Mouse (Mus musculus): ENCODE results near the gene Apol7e. TPM values are rescaled to one million over a fixed set of nuclear protein-coding genes. Genes with fewer than 3 reads are reported as not detected.

The Apol7e gene
- polyA plus RNA-seq, 1 experiment from 2014 or later = not detected

DNA sequence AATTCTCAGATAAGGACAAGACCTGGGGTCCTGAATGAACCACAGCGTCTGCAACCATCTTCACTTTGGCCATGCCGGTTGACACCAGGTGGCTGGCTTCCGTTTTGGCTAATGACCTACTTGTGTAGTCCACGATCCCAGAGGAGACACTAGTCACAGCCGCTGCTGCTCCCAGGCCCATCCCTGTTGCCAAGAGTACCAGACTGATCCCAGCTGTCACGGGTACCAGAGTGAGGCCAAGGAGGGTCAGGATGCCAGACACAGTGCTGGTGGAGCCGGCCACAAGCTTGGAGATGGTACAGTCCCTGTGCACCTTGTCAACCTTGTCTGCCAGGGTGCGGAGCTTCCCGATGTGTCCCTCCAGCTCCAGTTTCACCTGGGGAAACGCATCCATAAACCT lies 51.1 kb downstream of the Apol7e start:
- no peaks in the 10 kb centered on the region for H3K36me3 ChIP-seq (ENCODE audit: control insufficient read depth, insufficient read depth, low read length)
- no peak for ATAC-seq (ENCODE audit: low FRiP score)
- DNase-seq (ENCODE audit: low spot score, missing footprints) = peak; percentile 23
- no peak overlapping the region for H3K27ac ChIP-seq (ENCODE audit: low read depth, low read length)
- no peak overlapping the region for H3K4me3 ChIP-seq (ENCODE audit: low read depth, low read length)
- no peak overlapping the region for H3K4me2 ChIP-seq
- H3K4me1 ChIP-seq (ENCODE audit: control insufficient read depth, insufficient read depth, low read length) = no peaks in the 10 kb centered on the region
- no peaks in the 10 kb centered on the region for H3K27me3 ChIP-seq (ENCODE audit: control insufficient read depth, insufficient read depth, low read length)
- H3K9me3 ChIP-seq (ENCODE audit: control insufficient read depth, low read length) = no peaks in the 10 kb centered on the region
- 91% methylated on average over 10 of the region's 10 CpGs for WGBS
- no peak overlapping the region for H3K9ac ChIP-seq (ENCODE audit: low read length)

DNA sequence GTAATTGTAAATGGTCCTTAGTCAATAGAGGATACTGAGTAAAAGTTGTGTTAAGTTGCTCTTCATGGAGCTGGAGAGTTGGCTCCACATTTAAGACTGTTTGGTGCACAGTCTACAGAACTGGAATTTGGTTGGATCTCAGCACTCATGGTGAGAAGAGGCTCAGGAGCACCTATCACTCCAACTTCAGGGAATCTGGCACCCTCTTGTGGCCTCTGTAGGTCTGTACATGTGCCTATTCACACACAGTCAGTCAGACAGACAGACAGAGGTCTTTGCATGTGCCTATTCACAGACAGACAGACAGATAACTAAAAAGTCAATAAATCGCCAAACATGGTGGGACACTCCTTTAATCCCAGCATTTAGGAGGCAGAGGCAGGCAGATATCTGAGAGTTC lies 51.8 kb downstream of the Apol7e start:
- no peak overlapping the region for H3K4me3 ChIP-seq (ENCODE audit: low read depth, low read length)
- H3K36me3 ChIP-seq (ENCODE audit: control insufficient read depth, insufficient read depth, low read length) = no peaks in the 10 kb centered on the region
- no peak for ATAC-seq (ENCODE audit: low FRiP score)
- no peaks in the 10 kb centered on the region for H3K27me3 ChIP-seq (ENCODE audit: control insufficient read depth, insufficient read depth, low read length)
- no peak overlapping the region for H3K27ac ChIP-seq (ENCODE audit: low read depth, low read length)
- no peaks in the 10 kb centered on the region for H3K4me1 ChIP-seq (ENCODE audit: control insufficient read depth, insufficient read depth, low read length)
- H3K9ac ChIP-seq (ENCODE audit: low read length) = no peak overlapping the region
- no peak overlapping the region for H3K4me2 ChIP-seq
- H3K9me3 ChIP-seq (ENCODE audit: control insufficient read depth, low read length) = no peaks in the 10 kb centered on the region
- peak; percentile 72 for DNase-seq (ENCODE audit: low spot score, missing footprints)
- WGBS = 28% methylated on average over 1 of the region's 1 CpGs

DNA sequence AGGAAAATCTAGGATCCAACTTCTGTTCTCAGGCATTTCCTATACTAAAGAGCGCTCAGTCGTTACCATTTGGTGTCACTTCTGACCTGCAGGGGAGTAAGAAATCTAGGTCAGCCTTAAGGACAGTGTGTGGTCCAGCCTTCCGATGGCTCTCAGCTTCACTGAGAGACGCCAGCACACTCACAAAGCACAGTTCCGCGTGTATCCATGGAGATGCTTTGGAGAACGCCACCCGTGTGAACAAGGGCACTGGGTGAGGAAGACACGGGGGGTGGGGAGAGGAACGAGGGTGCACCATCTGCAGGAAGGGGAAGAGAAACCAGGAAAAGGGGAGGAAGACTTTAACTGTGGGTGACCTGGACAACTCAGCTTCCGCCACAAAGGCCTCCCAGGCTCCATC lies 53.8 kb downstream of the Apol7e start:
- Histone ChIP-seq H3K4me3 (ENCODE audit: low read depth, low read length) (no peak overlapping the region), H3K36me3 (ENCODE audit: control insufficient read depth, insufficient read depth, low read length) (no peaks in the 10 kb centered on the region), H3K27me3 (ENCODE audit: control insufficient read depth, insufficient read depth, low read length) (no peaks in the 10 kb centered on the region), H3K4me1 (ENCODE audit: control insufficient read depth, insufficient read depth, low read length) (no peaks in the 10 kb centered on the region), H3K27ac (ENCODE audit: low read depth, low read length) (no peak overlapping the region), H3K4me2 (no peak overlapping the region), H3K9me3 (ENCODE audit: control insufficient read depth, low read length) (no peaks in the 10 kb centered on the region), H3K9ac (ENCODE audit: low read length) (no peak overlapping the region)
- DNase-seq (ENCODE audit: low spot score, missing footprints) (peak; percentile 78), ATAC-seq (ENCODE audit: low FRiP score) (no peak)
- WGBS = 64% methylated on average over 11 of the region's 11 CpGs

DNA sequence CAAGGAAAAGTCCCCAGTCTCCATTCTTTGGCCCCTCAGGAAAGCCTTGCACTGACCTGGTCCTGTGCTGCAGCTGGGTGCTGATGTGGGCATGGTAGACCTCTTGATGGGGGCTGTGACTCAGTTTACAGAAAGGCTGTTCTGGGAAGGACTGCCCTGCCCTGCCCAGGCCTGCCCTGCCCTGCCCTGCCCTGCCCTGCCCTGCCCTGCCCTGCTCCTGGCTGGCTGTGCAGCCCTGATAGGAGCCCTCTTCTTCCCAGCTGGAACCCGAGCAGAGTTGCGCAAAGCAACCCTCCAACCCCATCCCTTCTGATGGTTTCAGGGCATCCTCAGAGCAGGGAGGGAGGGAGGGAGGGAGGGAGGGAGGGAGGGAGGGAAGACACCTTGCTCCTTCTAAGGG lies 56.5 kb downstream of the Apol7e start:
- H3K36me3 ChIP-seq (ENCODE audit: control insufficient read depth, insufficient read depth, low read length) = no peaks in the 10 kb centered on the region
- H3K4me1 ChIP-seq (ENCODE audit: control insufficient read depth, insufficient read depth, low read length) = no peaks in the 10 kb centered on the region
- H3K27me3 ChIP-seq (ENCODE audit: control insufficient read depth, insufficient read depth, low read length) = no peaks in the 10 kb centered on the region
- H3K9me3 ChIP-seq (ENCODE audit: control insufficient read depth, low read length) = no peaks in the 10 kb centered on the region
- ATAC-seq (ENCODE audit: low FRiP score) (no peak), DNase-seq (ENCODE audit: low spot score, missing footprints) (no peak)
- no peak overlapping the region for H3K4me2 ChIP-seq
- no peak overlapping the region for H3K4me3 ChIP-seq (ENCODE audit: low read depth, low read length)
- H3K27ac ChIP-seq (ENCODE audit: low read depth, low read length) = no peak overlapping the region
- H3K9ac ChIP-seq (ENCODE audit: low read length) = no peak overlapping the region
- no CpG with 5 or more reads among the region's 2 CpGs for WGBS

DNA sequence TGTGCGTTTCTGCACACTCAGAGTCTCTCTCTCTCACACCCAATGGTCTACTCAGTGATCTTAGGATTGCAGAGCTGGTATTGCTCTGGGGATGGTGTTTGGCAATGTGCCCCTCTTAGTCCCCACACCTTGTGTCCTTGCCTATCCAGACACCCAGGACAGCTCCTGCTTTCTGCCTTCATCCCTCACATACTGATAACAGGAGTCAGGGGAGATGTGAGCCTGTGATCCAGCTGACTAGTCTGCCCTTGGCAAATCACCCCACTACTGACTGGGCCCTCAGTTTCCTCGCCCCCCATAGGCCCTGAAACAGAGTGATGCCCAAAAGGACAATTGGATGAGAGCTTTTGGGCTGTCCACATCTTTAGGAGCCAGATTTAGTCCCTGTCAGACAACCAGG lies 57.4 kb downstream of the Apol7e start:
- DNase-seq (ENCODE audit: low spot score, missing footprints) = no peak
- Histone ChIP-seq H3K36me3 (ENCODE audit: control insufficient read depth, insufficient read depth, low read length) (no peaks in the 10 kb centered on the region), H3K9me3 (ENCODE audit: control insufficient read depth, low read length) (no peaks in the 10 kb centered on the region), H3K27me3 (ENCODE audit: control insufficient read depth, insufficient read depth, low read length) (no peaks in the 10 kb centered on the region), H3K4me3 (ENCODE audit: low read depth, low read length) (no peak overlapping the region), H3K27ac (ENCODE audit: low read depth, low read length) (no peak overlapping the region), H3K4me1 (ENCODE audit: control insufficient read depth, insufficient read depth, low read length) (no peaks in the 10 kb centered on the region), H3K9ac (ENCODE audit: low read length) (no peak overlapping the region), H3K4me2 (no peak overlapping the region)
- 61% methylated on average over 2 of the region's 2 CpGs for WGBS
- ATAC-seq (ENCODE audit: low FRiP score) = no peak

DNA sequence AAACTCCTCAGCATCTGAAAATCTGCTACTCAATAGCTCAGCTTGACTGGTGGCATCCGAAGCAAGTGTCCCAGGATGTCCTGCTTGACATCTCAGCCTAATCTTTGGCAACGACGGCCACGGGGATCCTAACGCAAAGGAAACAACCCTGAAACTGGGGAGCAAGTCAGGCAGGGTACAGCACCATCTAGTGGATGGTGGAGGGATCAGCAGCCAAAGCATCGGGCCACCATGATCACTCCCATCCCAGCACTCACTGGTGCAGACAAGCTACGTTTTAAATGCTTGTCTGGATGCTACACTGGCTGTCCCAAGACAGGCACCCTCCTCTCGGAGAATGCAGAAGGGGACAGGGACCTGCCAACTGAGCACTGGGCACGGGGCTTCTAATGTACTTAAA lies 58.2 kb downstream of the Apol7e start, which contains the start of gene Apol8:
Gene Apol8 (minus strand): TSS at position 156 of the 400 bp plus-strand sequence.
- 8% methylated on average over 9 of the region's 9 CpGs for WGBS
- no peaks in the 10 kb centered on the region for H3K9me3 ChIP-seq (ENCODE audit: control insufficient read depth, low read length)
- no peak within 1 kb of the TSS for H3K9ac ChIP-seq (ENCODE audit: low read length)
- H3K36me3 ChIP-seq (ENCODE audit: control insufficient read depth, insufficient read depth, low read length) = peaks cover 4% of the 10 kb centered on the region; the same call in 1 of the 2 replicates
- no peaks in the 10 kb centered on the region for H3K4me1 ChIP-seq (ENCODE audit: control insufficient read depth, insufficient read depth, low read length)
- ATAC-seq (ENCODE audit: low FRiP score) (no peak), DNase-seq (ENCODE audit: low spot score, missing footprints) (peak; percentile 95)
- no peak within 1 kb of the TSS for H3K27ac ChIP-seq (ENCODE audit: low read depth, low read length)
- H3K4me2 ChIP-seq = no peak within 1 kb of the TSS
- H3K27me3 ChIP-seq (ENCODE audit: control insufficient read depth, insufficient read depth, low read length) = no peaks in the 10 kb centered on the region
- H3K4me3 ChIP-seq (ENCODE audit: low read depth, low read length) = no peak within 1 kb of the TSS

DNA sequence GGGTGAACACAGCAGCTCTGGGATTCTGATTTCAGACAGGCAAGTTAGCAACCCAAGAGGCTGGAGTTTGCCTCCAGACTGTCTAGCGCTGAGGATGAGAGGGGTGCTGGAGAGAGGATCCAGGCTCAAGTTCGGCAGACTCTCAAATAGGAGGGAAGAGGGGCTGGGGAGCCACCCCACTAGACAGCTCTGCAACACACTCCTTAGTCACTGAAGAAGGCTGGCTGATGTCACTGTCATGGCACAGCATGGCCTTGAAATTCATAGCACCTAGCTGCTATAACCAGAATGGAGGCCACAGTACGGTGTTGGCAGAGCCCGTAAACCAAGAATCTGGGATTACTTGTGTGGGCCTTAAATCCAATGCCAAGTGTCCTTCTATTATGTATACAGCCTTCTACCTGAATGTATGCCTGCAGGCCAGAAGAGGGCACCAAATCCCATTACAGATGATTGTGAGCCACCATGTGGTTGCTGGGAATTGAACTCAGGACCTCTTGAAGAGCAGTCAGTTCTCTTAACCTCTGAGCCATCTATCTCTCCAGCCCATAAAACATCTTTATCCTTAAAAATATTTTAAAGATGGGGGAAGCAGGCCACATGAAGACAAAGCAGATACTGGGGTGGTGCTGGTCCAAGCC lies 59.0 kb downstream of the Apol7e start:
- DNase-seq (ENCODE audit: low spot score, missing footprints) (no peak), ATAC-seq (ENCODE audit: low FRiP score) (no peak)
- H3K9me3 ChIP-seq (ENCODE audit: control insufficient read depth, low read length) = no peaks in the 10 kb centered on the region
- H3K27ac ChIP-seq (ENCODE audit: low read depth, low read length) = no peak overlapping the region
- no peak overlapping the region for H3K9ac ChIP-seq (ENCODE audit: low read length)
- 83% methylated on average over 4 of the region's 4 CpGs for WGBS
- H3K4me1 ChIP-seq (ENCODE audit: control insufficient read depth, insufficient read depth, low read length) = no peaks in the 10 kb centered on the region
- H3K4me2 ChIP-seq = no peak overlapping the region
- H3K27me3 ChIP-seq (ENCODE audit: control insufficient read depth, insufficient read depth, low read length) = no peaks in the 10 kb centered on the region
- H3K36me3 ChIP-seq (ENCODE audit: control insufficient read depth, insufficient read depth, low read length) = peaks cover 5% of the 10 kb centered on the region; the same call in 1 of the 2 replicates
- no peak overlapping the region for H3K4me3 ChIP-seq (ENCODE audit: low read depth, low read length)

DNA sequence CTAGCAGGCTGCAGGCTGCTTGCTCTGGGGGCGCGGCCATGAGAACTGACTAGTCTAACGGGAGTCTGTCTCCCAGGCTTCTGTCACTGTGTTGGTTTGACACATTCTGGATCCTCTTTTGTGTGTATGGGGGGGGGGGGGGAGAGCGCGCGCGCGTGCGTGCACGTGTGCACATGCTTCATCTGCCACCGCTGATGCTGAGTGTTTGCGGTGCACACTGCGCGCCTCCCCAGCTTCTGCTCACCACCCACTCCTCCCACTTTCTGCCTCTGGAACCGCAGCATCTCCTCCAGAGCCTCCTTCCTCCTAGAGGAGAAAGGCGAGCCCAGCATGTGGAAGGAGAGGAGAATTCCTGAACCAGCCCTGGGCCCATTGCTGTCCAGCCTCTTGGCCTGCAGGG lies 61.4 kb downstream of the Apol7e start:
- no peak overlapping the region for H3K4me3 ChIP-seq (ENCODE audit: low read depth, low read length)

DNA sequence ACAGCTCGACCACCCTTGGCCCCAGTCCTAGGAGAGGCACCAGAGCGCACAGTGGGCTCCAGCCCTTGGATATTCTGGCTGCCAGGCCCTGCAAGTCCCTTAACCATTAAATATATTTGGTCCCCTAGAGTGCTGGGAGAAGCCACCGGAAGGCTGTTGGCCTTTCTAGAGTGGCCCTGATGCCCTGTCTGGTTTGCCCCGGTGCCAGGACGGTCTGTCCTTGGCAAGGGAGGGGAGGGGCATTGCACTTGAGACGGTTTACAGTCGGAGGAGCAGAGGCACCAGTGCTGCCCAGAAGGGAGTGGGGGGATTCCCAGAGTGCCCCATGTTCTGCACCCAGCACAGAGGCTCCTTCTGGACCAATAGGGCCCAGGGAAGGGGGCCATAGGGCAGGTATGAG lies 62.4 kb downstream of the Apol7e start:
- Histone ChIP-seq H3K4me3 (ENCODE audit: low read depth, low read length) (no peak overlapping the region), H3K4me1 (ENCODE audit: control insufficient read depth, insufficient read depth, low read length) (no peaks in the 10 kb centered on the region), H3K27me3 (ENCODE audit: control insufficient read depth, insufficient read depth, low read length) (no peaks in the 10 kb centered on the region), H3K36me3 (ENCODE audit: control insufficient read depth, insufficient read depth, low read length) (peaks cover 9% of the 10 kb centered on the region), H3K9me3 (ENCODE audit: control insufficient read depth, low read length) (no peaks in the 10 kb centered on the region), H3K27ac (ENCODE audit: low read depth, low read length) (no peak overlapping the region), H3K4me2 (no peak overlapping the region), H3K9ac (ENCODE audit: low read length) (no peak overlapping the region)
- 95% methylated on average over 7 of the region's 7 CpGs for WGBS
- ATAC-seq (ENCODE audit: low FRiP score) (no peak), DNase-seq (ENCODE audit: low spot score, missing footprints) (no peak)

More for the DNA sequence above, 61.4 kb downstream of the Apol7e start:
- Histone ChIP-seq H3K9ac (ENCODE audit: low read length) (no peak overlapping the region), H3K9me3 (ENCODE audit: control insufficient read depth, low read length) (no peaks in the 10 kb centered on the region), H3K27me3 (ENCODE audit: control insufficient read depth, insufficient read depth, low read length) (no peaks in the 10 kb centered on the region), H3K4me2 (no peak overlapping the region), H3K36me3 (ENCODE audit: control insufficient read depth, insufficient read depth, low read length) (peaks cover 7% of the 10 kb centered on the region), H3K27ac (ENCODE audit: low read depth, low read length) (no peak overlapping the region), H3K4me1 (ENCODE audit: control insufficient read depth, insufficient read depth, low read length) (no peaks in the 10 kb centered on the region)
- WGBS = 96% methylated on average over 16 of the region's 16 CpGs
- ATAC-seq (ENCODE audit: low FRiP score) (no peak), DNase-seq (ENCODE audit: low spot score, missing footprints) (no peak)

Measured in midbrain, embryonic 11.5 days (tissue).